Mouse (Mus musculus) heart, postnatal 25 days (tissue): Measurements from ENCODE around the gene Eprs. TPM values are rescaled to one million over a fixed set of nuclear protein-coding genes. Genes with fewer than 3 reads are reported as not detected.

Experiments
- DNase-seq: peaks from one replicate; pipeline ENCODE4 v3.0.0; 2022; ENCODE audit warnings: low spot score
- intact Hi-C: fragments of 180-260 bp; cut with DNase I; formaldehyde crosslinking; loops from one replicate; pipeline ENCODE4 v1.15.1; 2025
- total RNA-seq, 2 experiments: library from RNA; stranded (reverse); gene quantifications; 2 replicates each; pipeline ENCODE4 v1.2.3; 2021

The Eprs gene
- total RNA-seq, 2 experiments from 2014 or later: 76.0 to 80.9 TPM

DNA sequence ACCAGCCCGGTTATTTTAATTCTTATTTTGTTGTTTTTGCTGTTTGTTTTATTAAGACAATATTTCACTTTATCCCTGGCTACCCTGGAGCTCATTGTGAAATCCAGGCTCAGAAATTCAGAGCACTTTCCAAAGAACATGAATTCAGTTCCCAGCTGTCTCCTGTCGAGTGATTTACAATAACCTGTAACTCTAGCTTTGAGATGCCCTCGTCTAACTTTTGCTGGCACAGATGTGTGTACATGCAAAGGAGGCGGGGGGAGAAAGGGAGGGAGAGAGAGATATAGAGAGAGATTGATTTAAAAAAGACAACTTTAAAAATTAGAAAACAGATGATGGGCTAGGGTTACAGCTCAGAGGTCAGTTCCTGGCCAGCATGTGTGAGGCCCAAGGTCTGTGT is 8.1 kb upstream of the Eprs start:
- DNase-seq: no peak
- intact Hi-C loops: no loop called here

DNA sequence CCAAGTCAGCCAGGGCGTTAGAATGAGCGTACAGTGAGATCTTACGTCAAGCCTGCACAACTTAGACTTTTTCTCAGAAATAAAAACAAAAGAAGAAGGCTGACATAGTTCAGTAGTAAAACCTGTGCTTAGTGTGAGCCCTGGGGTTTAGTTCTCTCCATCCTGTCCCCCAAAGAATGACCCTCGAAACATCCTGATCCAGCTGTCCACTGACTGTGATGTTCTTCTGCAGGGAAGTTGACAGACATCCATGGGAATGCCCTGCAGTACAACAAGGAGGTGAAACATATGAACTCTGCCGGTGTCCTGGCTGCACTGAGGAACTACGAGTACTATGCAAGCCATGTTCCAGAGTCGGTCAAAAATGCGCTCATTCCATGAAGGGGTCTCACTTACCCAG is 6.6 kb upstream of the Eprs start:
- no peak for DNase-seq
- intact Hi-C loops: no loop called here

DNA sequence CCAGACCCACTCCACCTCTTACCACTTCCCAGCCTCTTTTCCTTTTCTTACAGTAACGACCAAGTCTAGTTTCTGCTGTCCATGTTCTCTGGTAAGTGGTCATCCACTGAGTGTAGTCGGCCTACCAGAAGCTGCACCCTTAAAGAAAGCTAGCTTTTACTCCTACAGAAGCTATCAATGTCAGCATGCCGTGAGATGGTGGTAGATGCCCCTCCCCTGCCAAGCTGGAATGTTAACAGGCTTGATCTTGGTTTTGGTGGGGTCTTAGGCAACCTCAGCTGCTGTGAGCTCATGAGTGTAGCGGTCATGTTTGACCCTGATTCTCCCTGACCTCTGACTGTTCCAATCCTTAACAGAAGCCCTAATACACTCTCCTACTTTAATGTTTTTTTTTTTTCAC is 4.6 kb upstream of the Eprs start:
- no peak for DNase-seq
- intact Hi-C loops: no loop called here

DNA sequence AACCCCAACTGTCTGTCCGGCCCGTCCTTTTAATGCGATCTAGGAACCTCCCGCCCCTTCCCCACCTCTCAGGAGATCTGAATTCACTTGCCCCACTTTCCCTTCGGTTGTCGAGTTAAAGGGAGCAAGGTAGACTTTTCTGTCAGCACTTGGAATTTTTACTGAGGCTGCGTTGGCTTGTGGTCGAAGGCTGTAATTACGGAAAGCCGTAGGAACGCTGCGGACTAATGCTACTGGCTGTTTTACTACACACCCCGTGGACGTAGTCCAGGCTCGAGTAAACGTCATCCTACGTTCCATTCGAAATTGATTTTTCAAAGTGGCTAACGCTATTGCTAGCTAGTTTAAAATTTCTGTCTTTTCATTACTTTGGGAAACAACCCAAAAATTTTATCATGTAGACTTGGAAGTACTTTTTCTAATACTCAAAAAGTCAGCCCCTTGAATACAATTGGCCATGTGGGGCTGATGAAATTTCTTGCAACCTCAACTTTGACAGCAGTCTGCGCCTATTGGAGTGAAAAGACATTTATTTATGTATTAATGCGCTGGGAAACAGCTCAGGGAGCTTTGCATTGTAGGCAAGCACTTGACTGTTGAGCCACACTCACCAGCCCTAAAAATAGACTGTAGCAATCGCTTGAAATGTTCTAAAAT is 810 bp downstream of the Eprs start:
- intact Hi-C loops: loop anchor here (2.0 kb wide), 1 partner anchor 33 kb away; no protein-coding TSS in a partner anchor
- peak; percentile 15 for DNase-seq

DNA sequence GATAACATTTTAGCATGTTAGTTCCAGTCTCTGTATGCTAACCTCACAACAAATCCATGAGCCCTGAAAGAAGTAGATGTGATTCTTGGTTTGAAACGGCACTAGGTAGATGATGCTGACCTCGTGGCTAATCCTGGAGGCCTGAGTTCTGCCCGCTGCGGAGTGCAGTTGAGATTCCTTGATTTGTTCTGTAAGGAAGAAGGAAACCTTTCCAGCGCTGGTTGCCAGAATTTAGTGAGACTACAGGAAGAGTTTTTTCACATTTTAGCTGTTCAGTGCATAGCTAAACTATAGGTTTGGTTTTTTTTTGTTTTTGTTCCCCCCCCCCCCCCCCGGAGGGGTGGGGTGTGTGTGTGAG is 1.3 kb downstream of the Eprs start:
- DNase-seq: no peak
- intact Hi-C loops: no loop called here

DNA sequence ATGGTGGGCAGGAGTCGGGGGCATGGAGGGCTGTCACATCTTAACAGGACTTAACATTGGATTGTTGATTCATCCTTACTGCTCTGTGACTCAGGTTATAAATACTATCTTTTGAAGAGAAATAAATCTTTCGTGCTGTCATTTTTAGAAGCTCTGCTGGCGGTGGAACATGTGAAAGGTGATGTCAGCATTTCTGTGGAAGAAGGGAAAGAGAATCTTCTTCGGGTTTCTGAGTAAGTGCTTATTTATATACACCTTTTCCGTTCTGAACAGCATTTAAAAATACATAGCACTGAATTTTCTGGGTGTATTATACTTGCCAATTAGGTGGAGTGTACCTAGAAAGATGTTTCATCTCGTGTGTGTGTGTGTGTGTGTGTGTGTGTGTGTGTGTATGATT is 4.5 kb downstream of the Eprs start:
- no peak for DNase-seq
- intact Hi-C loops: no loop called here

DNA sequence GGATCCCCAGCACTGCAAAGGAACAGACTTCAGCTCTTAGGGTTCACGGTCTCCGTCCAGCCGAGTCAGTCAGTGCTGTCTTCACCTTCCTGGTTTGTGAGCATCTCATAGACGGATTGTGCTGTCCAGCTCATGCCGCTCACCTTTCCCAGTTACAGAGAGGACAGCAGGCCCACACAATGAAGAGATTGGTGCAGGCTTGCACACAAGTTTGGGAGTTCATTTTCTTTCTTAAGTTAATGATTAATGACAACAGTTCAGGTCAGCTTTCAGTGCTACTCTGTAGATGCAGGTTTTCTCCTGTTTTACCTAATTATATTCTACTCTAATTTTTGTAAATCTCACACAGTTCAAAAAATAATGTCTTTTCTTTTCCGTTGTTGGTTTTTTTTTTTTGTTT is 7.1 kb downstream of the Eprs start:
- intact Hi-C loops: no loop called here
- DNase-seq: no peak

DNA sequence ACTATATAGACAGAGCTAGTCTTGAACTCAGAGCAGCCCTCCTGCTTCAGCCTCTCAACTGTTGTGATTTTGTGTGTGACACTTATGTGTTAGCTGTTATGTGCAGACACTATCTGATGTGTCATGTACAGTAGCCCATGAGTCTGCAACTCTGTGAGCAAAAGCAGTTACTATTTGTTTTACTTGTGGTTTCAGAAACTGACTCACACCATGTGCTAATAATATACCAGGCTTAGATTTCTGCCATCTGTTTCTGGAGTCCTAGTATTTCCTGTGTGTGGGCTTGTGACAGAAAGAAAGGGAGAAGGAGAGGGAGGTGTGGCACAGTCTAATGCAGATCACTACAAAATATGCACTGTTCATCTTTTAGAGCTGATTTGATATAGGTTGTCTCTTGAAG is 13.5 kb downstream of the Eprs start:
- DNase-seq: no peak
- intact Hi-C loops: no loop called here

DNA sequence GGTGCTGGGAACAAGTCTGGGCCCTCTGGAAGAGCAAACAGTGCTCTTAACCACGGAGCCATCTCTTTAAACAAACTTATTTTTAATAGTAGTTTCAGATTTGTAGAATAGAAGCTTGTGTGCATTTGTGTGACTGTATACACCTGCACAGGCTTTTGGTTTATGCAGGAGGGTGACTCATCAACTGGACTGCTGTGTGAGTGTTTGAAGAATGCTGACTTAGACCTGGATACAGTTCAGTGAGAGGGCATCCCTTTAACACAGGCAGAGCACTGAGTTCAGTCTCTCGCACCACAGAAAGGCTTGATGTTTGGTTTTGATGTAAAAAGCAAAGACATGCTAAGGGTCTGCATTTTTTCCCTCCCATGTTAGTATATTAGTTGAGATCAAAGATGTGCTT is 14.6 kb downstream of the Eprs start:
- DNase-seq: no peak
- intact Hi-C loops: no loop called here

DNA sequence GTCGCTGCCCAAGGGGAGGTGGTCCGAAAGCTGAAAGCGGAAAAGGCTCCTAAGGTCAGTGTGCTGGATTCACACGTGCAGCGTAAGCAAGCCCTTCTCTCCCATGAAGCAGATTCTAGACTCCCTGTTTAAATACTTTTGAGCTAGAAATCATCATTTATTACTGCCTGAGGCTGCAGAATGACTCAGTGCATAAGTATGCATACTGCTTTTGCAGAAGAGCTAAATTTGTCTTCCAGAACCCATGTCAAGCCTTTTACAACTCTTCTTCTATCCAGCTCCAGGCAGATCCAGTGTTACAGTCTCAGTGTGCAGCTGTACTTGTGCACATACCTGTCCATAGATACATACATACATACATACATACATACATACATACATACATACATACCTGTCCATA is 38.8 kb downstream of the Eprs start:
- intact Hi-C loops: no loop called here
- no peak for DNase-seq

DNA sequence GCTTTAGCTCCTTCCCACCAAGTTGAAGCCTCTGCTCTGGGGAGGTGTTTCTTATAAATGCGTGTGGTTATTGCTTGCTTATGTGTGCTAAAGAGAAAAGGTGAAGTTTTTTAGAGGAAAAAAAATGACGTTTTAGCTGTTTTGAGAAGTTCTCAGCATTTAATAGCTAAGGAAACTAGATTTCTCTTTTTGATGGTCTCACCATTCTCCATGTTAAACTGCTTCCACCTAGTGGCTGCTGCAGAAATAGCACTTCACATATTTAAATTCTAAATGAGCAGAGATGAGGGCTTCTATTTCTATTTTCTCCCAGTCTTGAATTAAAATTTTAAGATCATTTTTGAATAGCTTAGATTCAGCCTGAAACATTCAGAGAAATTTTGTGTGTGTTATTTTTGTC is 41.2 kb downstream of the Eprs start:
- intact Hi-C loops: no loop called here
- DNase-seq: no peak

DNA sequence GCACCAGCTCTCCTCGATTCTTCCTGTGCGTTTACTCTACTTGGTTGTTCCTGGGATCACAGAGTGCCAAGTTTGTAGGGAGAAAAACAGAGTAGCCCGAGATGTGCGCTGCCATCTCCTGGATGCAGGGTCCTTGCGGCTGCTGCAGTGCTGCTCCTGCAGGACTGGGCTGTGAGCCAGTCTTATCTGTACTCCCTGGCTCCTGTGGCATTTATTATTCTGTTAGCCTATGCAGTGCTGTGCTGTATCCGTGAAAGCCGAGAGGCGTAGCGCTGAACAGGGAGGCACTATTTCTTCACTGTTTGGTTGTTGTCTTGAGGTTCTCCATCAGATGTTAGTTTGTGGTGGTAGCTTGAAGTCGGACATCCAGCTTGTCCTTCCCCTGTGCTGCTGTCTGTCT is 43.1 kb downstream of the Eprs start:
- no peak for DNase-seq
- intact Hi-C loops: no loop called here

DNA sequence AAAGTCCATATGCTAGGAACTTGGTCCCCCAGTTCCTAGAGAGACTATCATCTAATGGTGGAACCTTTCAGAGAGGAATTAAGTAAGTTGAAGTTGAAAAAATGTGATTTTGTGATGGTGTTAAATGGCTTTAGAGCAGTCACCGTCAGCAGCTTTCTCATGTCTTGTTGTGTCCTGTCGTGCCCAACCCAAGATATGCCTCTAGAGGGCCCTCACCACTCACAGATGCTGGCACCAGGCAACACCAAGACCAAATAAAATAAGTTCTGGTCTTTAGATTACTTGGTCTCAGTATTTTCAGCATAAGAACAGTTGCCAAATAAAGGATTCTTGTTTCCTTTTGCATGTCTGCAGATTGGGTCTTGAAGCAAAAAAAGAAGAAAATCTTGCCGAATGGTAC is 47.0 kb downstream of the Eprs start:
- no peak for DNase-seq
- intact Hi-C loops: no loop called here

DNA sequence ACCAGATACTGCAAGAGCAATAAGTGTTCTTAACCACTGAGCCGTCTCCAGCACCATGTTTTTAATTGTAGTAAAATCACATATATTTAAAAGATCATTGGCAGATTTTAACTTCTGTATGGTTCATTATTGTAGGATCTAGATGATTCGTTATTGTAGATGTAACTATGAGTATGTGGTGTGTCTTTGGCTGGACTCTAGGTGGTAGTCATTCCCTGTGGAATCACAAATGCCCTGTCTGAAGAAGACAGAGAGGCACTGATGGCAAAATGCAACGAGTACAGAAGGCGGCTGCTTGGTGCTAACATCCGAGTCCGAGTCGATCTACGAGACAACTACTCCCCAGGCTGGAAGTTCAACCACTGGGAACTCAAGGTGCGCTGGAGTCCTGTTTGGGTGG is 55.2 kb downstream of the Eprs start:
- DNase-seq: no peak
- intact Hi-C loops: no loop called here

DNA sequence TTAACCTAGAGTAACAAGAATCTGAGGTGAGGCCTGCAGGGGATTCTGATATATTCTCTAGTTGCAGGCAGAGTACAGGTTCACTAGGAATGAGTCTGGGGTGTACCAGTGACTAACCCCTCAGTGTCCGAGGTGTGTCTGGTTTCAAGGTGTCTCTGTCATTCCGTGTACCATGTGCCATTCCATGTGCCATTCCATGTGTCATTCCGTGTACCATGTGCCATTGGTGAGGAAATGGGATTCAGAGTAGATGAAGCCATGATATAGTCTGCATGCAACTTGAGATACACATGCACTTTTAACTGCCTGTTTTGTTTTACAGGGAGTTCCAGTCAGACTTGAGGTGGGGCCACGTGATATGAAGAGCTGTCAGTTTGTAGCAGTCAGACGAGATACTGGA is 57.0 kb downstream of the Eprs start:
- intact Hi-C loops: no loop called here
- no peak for DNase-seq

DNA sequence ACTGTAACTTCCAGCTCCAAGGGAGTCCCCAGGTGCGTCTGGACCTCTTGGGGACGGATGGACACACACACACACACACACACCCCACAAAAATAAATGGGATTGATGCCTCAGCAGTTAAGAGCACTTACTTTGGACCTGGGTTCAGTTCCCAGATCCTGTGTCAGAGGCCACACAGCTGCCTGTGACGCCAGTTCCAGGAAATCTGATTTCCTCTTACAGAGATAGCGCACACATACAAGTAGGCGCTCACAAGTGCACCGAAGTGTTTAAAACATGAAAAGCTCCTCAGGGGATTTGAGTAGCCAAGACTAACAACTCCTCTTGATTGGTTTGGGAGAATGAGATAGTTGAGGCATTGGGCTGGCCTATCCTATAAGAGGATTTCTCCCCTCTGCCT is 57.9 kb downstream of the Eprs start:
- DNase-seq: no peak
- intact Hi-C loops: no loop called here

DNA sequence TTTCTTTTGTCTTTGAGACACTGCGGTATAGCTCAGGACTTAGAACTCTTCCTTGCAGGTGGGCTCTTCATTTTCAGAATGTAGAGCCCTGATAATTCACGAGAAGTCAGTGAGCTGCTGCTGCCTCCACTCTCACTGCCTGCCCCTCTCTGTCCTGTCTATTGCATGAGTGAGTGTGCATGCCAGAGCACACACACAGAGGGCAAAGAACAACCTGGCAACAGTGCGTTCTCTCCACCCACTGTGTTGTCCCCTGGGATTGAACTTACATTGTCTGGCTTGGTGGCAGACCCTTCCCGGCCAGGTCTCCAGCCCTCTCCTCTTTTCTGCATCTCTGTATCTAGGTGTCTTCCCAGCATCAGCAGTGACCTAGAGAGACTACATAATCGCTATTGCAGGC is 63.7 kb downstream of the Eprs start:
- intact Hi-C loops: no loop called here
- DNase-seq: no peak

DNA sequence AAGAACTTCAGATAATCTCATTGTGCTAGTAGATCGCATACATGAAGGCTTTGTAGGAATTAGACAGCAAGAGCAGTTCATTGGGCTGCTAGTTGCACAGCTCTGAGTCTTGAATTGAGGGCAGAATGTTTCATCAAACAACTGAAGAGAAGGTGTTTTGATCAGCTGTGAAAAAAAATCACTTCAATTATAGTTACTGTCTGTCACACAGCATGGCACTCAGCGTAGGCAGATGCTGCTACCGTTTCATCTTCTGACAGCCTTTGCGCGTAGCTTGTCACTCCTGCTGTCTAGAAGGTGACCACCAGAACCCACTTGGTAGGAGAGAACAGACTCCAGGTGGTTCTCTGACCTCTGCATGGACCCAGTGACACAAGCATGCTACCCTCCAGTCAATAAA is 67.6 kb downstream of the Eprs start:
- DNase-seq: no peak
- intact Hi-C loops: loop anchor here (5.0 kb wide), 1 partner anchor 72 kb away; no protein-coding TSS in a partner anchor

DNA sequence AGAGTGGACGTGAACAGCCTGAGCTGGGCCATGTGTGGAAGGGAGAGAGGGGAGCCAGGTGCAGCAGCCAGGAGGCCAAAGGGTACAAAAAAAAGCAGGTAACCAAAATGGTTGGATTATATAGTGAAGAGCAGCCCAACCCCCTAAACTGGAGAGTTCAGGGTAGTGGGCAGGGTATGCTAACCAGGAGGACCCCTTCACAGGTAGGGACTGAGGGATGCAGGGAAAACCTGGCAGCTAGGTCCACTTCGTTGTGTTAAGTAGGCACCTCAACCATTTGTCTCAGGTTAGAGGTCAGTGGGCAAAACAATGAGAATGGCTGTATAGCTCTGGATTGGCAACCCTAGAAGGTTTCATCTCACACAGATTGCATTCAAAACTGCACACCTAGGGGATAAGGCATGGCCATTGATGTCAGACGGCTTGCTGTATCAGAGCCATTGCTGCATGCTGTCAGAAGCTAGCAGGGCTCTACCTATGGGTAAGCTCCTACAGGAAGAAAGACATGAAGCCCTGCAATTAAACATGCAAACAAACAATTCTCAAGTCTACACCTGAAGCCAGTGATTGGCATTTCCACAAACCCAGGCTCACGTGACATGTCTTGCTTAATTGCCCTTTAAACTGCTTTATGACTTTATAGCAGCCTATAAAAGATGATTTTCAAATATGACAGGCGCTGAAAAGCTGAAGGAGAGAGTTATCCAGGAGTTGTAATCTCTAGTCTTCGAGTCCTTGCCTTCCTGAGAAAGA is 68.6 kb downstream of the Eprs start:
- intact Hi-C loops: loop anchor here (5.0 kb wide), 1 partner anchor 71 kb away; no protein-coding TSS in a partner anchor
- DNase-seq: no peak

DNA sequence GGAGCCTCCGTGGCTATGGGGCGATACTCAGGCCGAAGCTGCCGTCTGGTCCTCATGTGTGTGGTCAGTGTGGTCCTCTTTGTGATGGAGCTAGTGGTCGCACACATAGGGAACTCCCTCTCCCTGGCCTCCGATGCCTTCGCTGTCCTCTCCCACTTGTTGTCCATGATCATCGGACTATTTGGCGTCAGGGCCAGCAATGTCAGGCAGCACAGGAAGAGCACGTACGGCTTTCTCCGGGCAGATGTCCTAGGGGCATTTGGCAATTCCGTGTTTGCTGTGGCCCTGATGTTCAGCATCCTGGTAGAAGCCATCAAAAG is 69.1 kb downstream of the Eprs start:
- no peak for DNase-seq
- intact Hi-C loops: loop anchor here (5.0 kb wide), 1 partner anchor 70 kb away; no protein-coding TSS in a partner anchor

DNA sequence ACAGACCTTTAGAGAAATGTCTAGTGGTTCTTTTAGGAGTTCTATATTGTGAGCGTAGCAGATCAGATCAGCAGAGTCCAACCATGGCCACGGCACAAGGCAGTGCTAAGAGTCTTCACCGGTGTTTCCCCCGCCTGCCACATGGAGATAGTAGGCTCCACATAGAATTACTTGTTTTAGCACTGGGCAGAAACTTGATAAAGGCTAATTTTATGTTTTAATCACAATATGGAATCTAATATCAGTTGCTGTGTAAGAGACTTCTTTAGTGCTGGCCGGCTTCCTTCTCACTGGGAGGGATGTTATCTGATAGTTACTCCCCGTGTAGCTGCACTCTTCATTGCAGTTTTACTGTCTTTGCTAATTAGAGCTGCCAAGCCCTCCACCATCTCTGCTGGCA is 70.3 kb downstream of the Eprs start:
- DNase-seq: no peak
- intact Hi-C loops: loop anchor here (5.0 kb wide), 1 partner anchor 69 kb away; no protein-coding TSS in a partner anchor
